ENCODE assay signal across 10 mouse cellular contexts in genomic region chr12:88984804-88985203, GRCm38 (mm10).
DNase-seq lines count a peak whose midpoint lies in the region; ATAC-seq and TF ChIP-seq lines count a peak whose summit lies in the region.
"Had no signal": no experiment of that assay in that cellular context is flagged by ENCODE, and none has a peak within 500 bp of the region (broad histone marks: within the 10 kb centered on the region; RNA-seq: fewer than 3 reads in every experiment).

No protein-coding gene starts in this region.

- TF ChIP-seq CTCF in G1E (IDR thresholded peaks at IDR 0.05; ENCODE audit: low read depth, low read length): no peak

- no peak overlapping the region; the same call in 1 of the 2 replicates for H3K4me2 ChIP-seq in hindbrain, embryonic 13.5 days

- no peaks in the 10 kb centered on the region for H3K36me3 ChIP-seq in G1E (replicated peaks)
- no peaks in the 10 kb centered on the region for H3K36me3 ChIP-seq in hindbrain, embryonic 13.5 days

- ATAC-seq in G1E (ENCODE audit: extremely low read depth, insufficient number of reproducible peaks, low FRiP score, poor library complexity, severe bottlenecking): peak; percentile 31
- no peak for ATAC-seq in hindbrain, embryonic 13.5 days (ENCODE audit: low FRiP score)
- ATAC-seq in megakaryocyte-erythroid progenitor cell, adult 5-6 weeks (replicated peaks; ENCODE audit: low FRiP score, low TSS enrichment, poor library complexity, severe bottlenecking): peak; percentile 60

- peaks cover 8% of the 10 kb centered on the region; the same call in 1 of the 2 replicates for H3K27me3 ChIP-seq in G1E (ENCODE audit: insufficient read depth, low read length)
- no peaks in the 10 kb centered on the region for H3K27me3 ChIP-seq in hindbrain, embryonic 13.5 days

- peak; percentile 3 for DNase-seq in cerebellum, adult 9-11 months
- DNase-seq in cerebellum, adult 11 months: no peak
- DNase-seq in G1E (ENCODE audit: low spot score): no peak
- DNase-seq in ovary, postnatal 14 days (ENCODE audit: low spot score): no peak
- DNase-seq in adrenal gland, postnatal 10 days: no peak
- no peak for DNase-seq in cerebellum, adult 9-10 months
- DNase-seq: thymus, postnatal 25 days had no signal

- WGBS in hindbrain, embryonic 13.5 days: 31% methylated on average over 5 of the region's 5 CpGs

- H3K9me3 ChIP-seq in G1E (replicated peaks): no peaks in the 10 kb centered on the region
- no peaks in the 10 kb centered on the region for H3K9me3 ChIP-seq in hindbrain, embryonic 13.5 days

- H3K4me1 ChIP-seq in G1E (ENCODE audit: insufficient read depth, low read depth, low read length): peaks cover 44% of the 10 kb centered on the region
- H3K4me1 ChIP-seq in hindbrain, embryonic 13.5 days (replicated peaks): peaks cover 38% of the 10 kb centered on the region

- 0 out of 2 replicates have a peak overlapping the region, but pooled peaks have one; percentile 24 for H3K9ac ChIP-seq in hindbrain, embryonic 13.5 days

- H3K27ac ChIP-seq in hindbrain, embryonic 13.5 days: peak overlapping the region; percentile 77
- H3K27ac ChIP-seq: macrophage had no signal

- peak overlapping the region; percentile 60; the same call in 1 of the 2 replicates for H3K4me3 ChIP-seq in G1E (ENCODE audit: low read depth, low read length)
- H3K4me3 ChIP-seq in hindbrain, embryonic 13.5 days: no peak overlapping the region
